Mouse (Mus musculus) liver, embryonic 15.5 days (tissue): ENCODE data around the gene Rbm19. TPM values are rescaled to one million over a fixed set of nuclear protein-coding genes. Genes with fewer than 3 reads are reported as not detected.

Experiments
- ATAC-seq: fragments of 200-750 bp; cut with Nextera tagmentation; 2 replicates; pipeline ENCODE4 v1.8.0; 2017; ENCODE audit warnings: moderate number of reproducible peaks, mild to moderate bottlenecking, moderate library complexity; ENCODE audit not compliant: insufficient read depth
- H3K27ac ChIP-seq: fragments of 300-500 bp; sonication (generic); replicated peaks from 2 replicates; pipeline ENCODE4 v1.5.1; 2015; ENCODE audit warnings: mild to moderate bottlenecking, inconsistent platforms
- H3K27me3 ChIP-seq: fragments of 300-500 bp; sonication (generic); 2 replicates; pipeline ENCODE4 v1.6.1; 2015; ENCODE audit warnings: mild to moderate bottlenecking, inconsistent platforms
- H3K36me3 ChIP-seq: fragments of 300-500 bp; sonication (generic); replicated peaks from 2 replicates; pipeline ENCODE4 v1.6.1; 2015; ENCODE audit warnings: moderate library complexity, mild to moderate bottlenecking, inconsistent platforms
- H3K4me1 ChIP-seq: fragments of 300-500 bp; sonication (generic); replicated peaks from 2 replicates; pipeline ENCODE4 v1.6.1; 2015; ENCODE audit warnings: inconsistent platforms
- H3K4me2 ChIP-seq: fragments of 300-500 bp; sonication (generic); 2 replicates; pipeline ENCODE4 v1.6.1; 2015; ENCODE audit warnings: moderate library complexity, mild to moderate bottlenecking, inconsistent platforms
- H3K4me3 ChIP-seq: fragments of 300-500 bp; sonication (generic); replicated peaks from 2 replicates; pipeline ENCODE4 v1.5.1; 2015; ENCODE audit warnings: mild to moderate bottlenecking, inconsistent platforms
- H3K9ac ChIP-seq: fragments of 300-500 bp; sonication (generic); 2 replicates; pipeline ENCODE4 v1.6.1; 2015; ENCODE audit warnings: moderate library complexity, mild to moderate bottlenecking, inconsistent platforms
- H3K9me3 ChIP-seq: fragments of 300-500 bp; sonication (generic); replicated peaks from 2 replicates; pipeline ENCODE4 v1.6.1; 2016; ENCODE audit warnings: inconsistent platforms
- WGBS: fragments of 180-500 bp; shearing (Covaris S2); methylation state at CpG from one replicate; pipeline ENCODE4 v1.1.7; 2015; ENCODE audit warnings: mixed read lengths; ENCODE audit not compliant: insufficient replicate concordance; 5-methylcytosine and 5-hydroxymethylcytosine counted together
- polyA plus RNA-seq: library from polyadenylated mRNA; unstranded; fragments of >200 nt; fragmentation: Nextera tagmentation; extraction: Ambion mirVana; gene quantifications from 2 replicates; pipeline ENCODE4 v1.2.1, GENCODE M21; 2015

Rbm19 gene
- polyA plus RNA-seq, 1 experiment from 2014 or later = 9.2 TPM

DNA sequence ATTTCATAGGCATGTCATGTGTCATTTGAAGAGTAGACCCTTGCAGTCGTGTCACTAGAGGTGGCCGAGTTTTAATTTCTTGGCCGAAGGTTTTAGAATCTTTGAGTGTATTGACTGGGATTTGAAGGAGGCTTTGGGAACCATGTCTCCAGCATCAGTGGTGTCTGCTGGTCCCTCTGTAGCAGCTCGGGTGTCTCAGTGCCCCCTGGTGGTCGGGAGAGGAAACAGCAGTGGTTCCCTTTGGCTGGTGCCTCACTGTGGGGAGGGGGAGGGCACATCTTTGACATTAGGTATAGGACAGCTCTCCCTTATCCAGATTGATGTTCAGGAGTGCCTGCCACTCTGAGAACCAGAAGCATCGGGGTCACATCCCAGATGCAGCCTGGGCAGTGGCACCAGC lies 17.7 kb downstream of the Rbm19 start:
- no peak overlapping the region for H3K9ac ChIP-seq
- H3K4me1 ChIP-seq = peaks cover 90% of the 10 kb centered on the region
- peaks cover 50% of the 10 kb centered on the region for H3K36me3 ChIP-seq
- no peak overlapping the region for H3K4me2 ChIP-seq
- H3K27me3 ChIP-seq = no peaks in the 10 kb centered on the region
- peak overlapping the region; percentile 89 for H3K27ac ChIP-seq
- no peaks in the 10 kb centered on the region for H3K9me3 ChIP-seq
- H3K4me3 ChIP-seq = no peak overlapping the region
- no peak for ATAC-seq
- WGBS = 22% methylated on average over 6 of the region's 6 CpGs

DNA sequence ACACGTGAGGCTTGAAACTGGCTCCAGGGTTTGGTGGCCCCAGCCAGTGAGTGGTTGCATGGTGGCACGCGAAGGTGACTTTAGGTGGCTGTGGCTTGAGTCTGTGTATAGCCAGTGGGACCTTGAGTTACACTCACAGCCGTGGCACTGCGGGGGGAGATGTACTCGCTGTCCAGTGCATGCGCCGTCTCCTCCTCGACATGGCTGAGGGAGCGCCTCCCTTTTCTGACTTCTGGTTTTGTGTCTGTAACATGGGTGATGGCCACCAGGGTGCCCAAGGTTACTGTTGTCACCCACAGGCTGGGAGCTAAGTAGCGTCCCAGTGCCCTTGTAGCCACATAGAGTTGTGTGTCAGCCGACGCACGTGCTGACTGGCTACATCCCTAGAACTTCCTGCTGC lies 19.1 kb downstream of the Rbm19 start:
- ATAC-seq = no peak
- 73% methylated on average over 14 of the region's 14 CpGs for WGBS
- Histone ChIP-seq H3K36me3 (peaks cover 38% of the 10 kb centered on the region), H3K4me2 (peak overlapping the region; percentile 79), H3K27me3 (no peaks in the 10 kb centered on the region), H3K9ac (peak overlapping the region; percentile 60), H3K27ac (peak overlapping the region; percentile 89), H3K9me3 (no peaks in the 10 kb centered on the region), H3K4me1 (peaks cover 89% of the 10 kb centered on the region), H3K4me3 (0 out of 2 replicates have a peak overlapping the region, but pooled peaks have one; percentile 43)

DNA sequence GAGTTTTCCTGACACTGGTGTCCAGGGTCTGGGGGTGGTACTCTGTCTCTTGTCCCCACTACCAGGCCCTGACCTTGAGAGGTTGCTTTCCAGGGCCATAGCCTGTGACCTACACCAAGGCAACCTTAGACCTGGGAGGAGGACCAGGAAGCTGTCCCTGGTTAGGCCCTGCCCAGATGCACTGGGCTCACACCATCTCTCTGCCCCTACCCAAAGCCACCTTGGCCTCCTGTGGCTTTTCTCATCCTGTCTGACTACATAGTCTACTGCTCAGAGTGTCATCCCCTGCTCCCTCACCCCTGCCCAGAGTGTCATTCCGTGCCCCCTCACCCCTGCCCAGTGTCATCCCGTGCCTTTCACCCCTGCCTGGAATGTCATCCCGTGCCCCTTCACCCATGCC lies 19.6 kb downstream of the Rbm19 start:
- WGBS = 14% methylated on average over 3 of the region's 3 CpGs
- peaks cover 84% of the 10 kb centered on the region for H3K4me1 ChIP-seq
- peak; percentile 67 for ATAC-seq
- peak overlapping the region; percentile 60 for H3K9ac ChIP-seq
- peak overlapping the region; percentile 79 for H3K4me2 ChIP-seq
- no peaks in the 10 kb centered on the region for H3K27me3 ChIP-seq
- H3K36me3 ChIP-seq = peaks cover 38% of the 10 kb centered on the region
- peak overlapping the region; percentile 43 for H3K4me3 ChIP-seq
- peak overlapping the region; percentile 89 for H3K27ac ChIP-seq
- no peaks in the 10 kb centered on the region for H3K9me3 ChIP-seq

DNA sequence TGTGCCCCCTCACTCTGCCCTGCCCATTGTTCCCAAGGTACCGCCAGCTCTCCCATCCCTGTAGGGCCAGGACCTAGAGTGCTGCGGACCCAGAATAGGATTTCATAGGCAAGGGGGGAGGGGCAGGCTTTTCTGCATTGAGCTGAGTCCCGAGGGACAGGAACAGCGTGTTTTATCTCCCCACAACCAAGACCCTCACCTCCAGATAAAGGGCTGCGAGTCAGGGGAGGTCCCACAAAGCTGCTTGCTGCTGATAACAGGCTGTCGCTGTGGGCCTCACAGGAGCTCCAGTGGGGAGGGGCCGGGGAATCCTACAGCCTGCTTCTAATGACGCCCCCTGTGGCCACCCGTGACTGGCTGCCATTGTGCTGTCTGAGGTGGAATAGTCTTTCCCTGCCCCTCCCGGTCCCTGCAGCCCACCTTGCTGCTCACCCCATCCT lies 20.0 kb downstream of the Rbm19 start:
- ATAC-seq = peak; percentile 90
- Histone ChIP-seq H3K27me3 (no peaks in the 10 kb centered on the region), H3K4me1 (peaks cover 79% of the 10 kb centered on the region), H3K4me2 (peak overlapping the region; percentile 79), H3K27ac (peak overlapping the region; percentile 89), H3K9ac (peak overlapping the region; percentile 60), H3K36me3 (peaks cover 36% of the 10 kb centered on the region), H3K4me3 (peak overlapping the region; percentile 43), H3K9me3 (no peaks in the 10 kb centered on the region)
- WGBS = 12% methylated on average over 10 of the region's 10 CpGs

DNA sequence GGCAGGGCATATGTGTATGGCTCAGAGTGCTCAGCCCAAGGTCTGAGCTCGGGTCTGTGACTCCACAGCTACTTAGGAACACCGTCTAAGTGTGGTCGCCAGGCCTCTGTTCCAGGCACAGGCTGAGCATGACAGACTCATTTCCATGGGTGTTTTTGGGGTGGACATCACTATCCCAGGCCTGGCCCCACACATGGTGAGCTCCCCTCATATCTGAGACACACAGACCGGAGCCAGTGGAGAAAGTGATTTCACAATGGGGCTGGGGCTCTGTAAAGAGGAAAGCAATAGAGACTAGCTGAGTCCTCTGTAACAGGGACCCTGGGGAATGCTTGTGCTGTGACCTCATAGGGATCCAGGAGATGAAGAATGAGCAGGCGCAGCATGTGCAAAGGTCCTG lies 20.8 kb downstream of the Rbm19 start:
- 41% methylated on average over 5 of the region's 5 CpGs for whole genome bisulfite sequencing
- Histone ChIP-seq H3K4me1 (peaks cover 73% of the 10 kb centered on the region), H3K4me2 (peak overlapping the region; percentile 79), H3K36me3 (peaks cover 33% of the 10 kb centered on the region), H3K27me3 (no peaks in the 10 kb centered on the region), H3K4me3 (peak overlapping the region; percentile 38), H3K27ac (peak overlapping the region; percentile 87), H3K9ac (peak overlapping the region; percentile 55), H3K9me3 (no peaks in the 10 kb centered on the region)
- ATAC-seq = peak; percentile 35

DNA sequence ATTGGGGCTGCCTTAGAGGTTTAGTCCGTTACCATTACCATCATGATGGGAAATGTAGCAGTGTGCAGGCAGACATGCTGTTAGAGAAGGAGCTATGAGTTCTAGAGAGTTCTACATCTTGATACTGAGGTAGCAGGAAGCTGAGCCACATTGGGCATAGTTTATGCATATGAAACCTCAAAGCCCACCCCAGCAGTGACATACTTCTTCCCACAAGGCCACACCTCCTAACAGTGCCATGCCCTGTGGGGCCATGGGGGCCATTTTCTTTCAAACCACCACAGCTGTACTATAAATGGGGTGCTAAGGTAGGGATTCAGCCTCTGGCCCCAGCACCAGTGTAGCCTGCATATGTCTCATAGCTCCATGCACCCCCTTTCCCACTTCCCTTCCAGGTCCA lies 21.6 kb downstream of the Rbm19 start:
- peaks cover 66% of the 10 kb centered on the region for H3K4me1 ChIP-seq

DNA sequence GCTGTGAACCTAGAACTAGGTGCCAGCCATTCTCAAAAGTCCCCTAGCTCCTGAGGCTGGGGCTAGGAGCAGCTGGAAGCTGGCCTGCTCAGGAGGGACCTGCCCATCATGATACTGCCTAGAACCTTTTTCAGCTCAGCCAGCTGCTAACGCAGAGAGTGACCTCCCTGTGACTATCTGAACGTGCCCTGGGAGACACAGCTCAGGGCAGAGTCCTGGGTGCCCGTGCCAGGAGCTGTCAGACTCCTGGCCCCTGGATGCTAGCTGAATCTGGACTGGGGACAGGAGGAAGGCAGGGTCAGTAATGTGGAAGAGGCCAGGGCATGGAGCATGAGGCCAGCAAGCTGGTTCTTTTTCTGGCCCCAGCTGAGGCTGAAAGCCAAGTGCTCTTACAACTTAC lies 22.1 kb downstream of the Rbm19 start:
- peaks cover 29% of the 10 kb centered on the region for H3K36me3 ChIP-seq
- 51% methylated on average over 3 of the region's 3 CpGs for WGBS
- peak overlapping the region; percentile 49 for H3K9ac ChIP-seq
- ATAC-seq = no peak
- H3K4me2 ChIP-seq = peak overlapping the region; percentile 79
- peak overlapping the region; percentile 87 for H3K27ac ChIP-seq
- H3K4me3 ChIP-seq = peak overlapping the region; percentile 38
- H3K9me3 ChIP-seq = no peaks in the 10 kb centered on the region
- H3K27me3 ChIP-seq = no peaks in the 10 kb centered on the region
- H3K4me1 ChIP-seq = peaks cover 61% of the 10 kb centered on the region

More for the DNA sequence above, 21.6 kb downstream of the Rbm19 start:
- peak overlapping the region; percentile 38 for H3K4me3 ChIP-seq
- 77% methylated on average over 1 of the region's 1 CpGs for WGBS
- H3K4me2 ChIP-seq = peak overlapping the region; percentile 79
- H3K9ac ChIP-seq = peak overlapping the region; percentile 49
- ATAC-seq = no peak
- H3K27ac ChIP-seq = peak overlapping the region; percentile 87
- peaks cover 34% of the 10 kb centered on the region for H3K36me3 ChIP-seq
- no peaks in the 10 kb centered on the region for H3K27me3 ChIP-seq
- H3K9me3 ChIP-seq = no peaks in the 10 kb centered on the region

DNA sequence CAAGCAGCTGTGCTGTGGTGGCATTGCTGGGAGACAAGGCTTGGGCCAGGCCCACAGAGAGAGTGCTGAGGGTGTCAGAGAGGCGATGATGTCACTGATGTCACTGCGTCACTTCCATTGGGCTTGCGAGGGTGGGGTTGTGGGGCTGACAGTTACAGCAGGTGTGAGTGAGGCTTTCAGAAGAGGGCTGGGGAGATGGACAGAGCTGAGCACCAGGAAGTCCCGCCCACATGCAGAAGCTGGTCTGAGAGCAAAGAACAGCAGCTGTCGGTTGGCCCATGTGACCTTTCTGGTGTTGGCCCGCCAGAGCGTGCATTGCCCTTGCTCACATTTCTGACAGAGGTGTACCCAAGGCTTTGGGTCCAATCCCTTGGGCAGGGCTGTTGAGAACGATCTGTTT lies 23.0 kb downstream of the Rbm19 start:
- no peak for ATAC-seq
- peak overlapping the region; percentile 49; the same call in 1 of the 2 replicates for H3K9ac ChIP-seq
- peak overlapping the region; percentile 79 for H3K4me2 ChIP-seq
- H3K9me3 ChIP-seq = no peaks in the 10 kb centered on the region
- WGBS = 48% methylated on average over 8 of the region's 8 CpGs
- H3K27me3 ChIP-seq = no peaks in the 10 kb centered on the region
- peak overlapping the region; percentile 87 for H3K27ac ChIP-seq
- peaks cover 59% of the 10 kb centered on the region for H3K4me1 ChIP-seq
- peak overlapping the region; percentile 38 for H3K4me3 ChIP-seq
- peaks cover 32% of the 10 kb centered on the region for H3K36me3 ChIP-seq

DNA sequence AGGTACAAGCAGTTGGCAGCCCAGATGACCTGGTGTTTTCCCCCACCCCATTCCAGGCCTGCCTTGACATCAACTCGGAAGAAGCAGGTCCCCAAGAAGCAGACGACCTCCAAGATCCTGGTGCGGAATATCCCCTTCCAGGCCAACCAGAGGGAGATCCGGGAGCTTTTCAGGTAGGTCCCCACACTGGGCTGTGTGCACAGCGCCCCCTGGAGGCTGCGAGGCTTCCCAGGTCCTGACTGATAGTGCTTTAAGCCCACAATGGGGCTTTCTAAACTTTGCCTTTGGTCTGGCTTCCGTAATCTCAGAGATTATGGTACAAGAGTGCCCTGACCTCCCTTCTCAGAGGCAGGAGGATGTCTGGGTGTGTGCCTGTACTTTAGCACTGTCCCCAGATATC lies 27.7 kb downstream of the Rbm19 start:
- Histone ChIP-seq H3K9ac (no peak overlapping the region), H3K9me3 (no peaks in the 10 kb centered on the region), H3K4me1 (peaks cover 12% of the 10 kb centered on the region), H3K4me2 (no peak overlapping the region), H3K27me3 (no peaks in the 10 kb centered on the region), H3K36me3 (peaks cover 47% of the 10 kb centered on the region), H3K4me3 (no peak overlapping the region), H3K27ac (no peak overlapping the region)
- 51% methylated on average over 7 of the region's 7 CpGs for WGBS
- no peak for ATAC-seq

DNA sequence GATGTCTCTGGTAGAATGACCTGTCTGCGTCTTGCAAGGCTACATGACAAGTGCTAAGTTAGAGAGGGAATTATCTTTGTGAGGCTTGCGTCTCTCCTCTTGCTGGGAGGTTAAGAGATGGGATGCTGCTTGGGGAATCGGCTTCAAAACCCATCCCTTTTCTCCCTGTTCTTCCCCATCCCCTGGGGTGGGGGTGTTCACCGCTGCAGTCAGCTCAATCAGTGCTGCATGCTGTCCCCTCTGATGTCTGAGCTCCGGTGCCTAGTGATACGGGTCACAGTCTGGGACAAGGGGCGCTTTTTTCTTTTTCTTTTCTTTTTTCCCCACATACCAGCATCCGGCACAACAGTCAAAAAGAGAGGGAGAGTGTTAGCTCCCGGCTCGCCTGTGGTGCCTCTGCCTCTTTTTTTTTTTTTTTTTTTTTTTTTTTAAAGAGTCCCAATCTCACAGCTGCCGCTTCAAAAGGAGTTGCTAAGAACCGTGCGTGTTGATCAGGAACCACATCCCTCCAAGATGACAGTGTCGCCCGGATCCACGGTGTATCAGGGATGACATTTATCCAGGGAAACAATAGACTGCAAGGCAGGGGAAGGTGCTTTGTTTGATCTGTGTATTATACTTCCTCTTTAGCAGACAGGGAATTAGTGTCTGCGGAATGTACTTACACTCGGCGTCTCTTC lies 29.2 kb downstream of the Rbm19 start:
- no peak overlapping the region for H3K4me3 ChIP-seq
- H3K36me3 ChIP-seq = peaks cover 48% of the 10 kb centered on the region
- no peak for ATAC-seq
- H3K27ac ChIP-seq = no peak overlapping the region
- H3K9me3 ChIP-seq = no peaks in the 10 kb centered on the region
- no peak overlapping the region for H3K9ac ChIP-seq
- 77% methylated on average over 19 of the region's 19 CpGs for whole genome bisulfite sequencing
- H3K4me2 ChIP-seq = no peak overlapping the region
- no peaks in the 10 kb centered on the region for H3K27me3 ChIP-seq
- H3K4me1 ChIP-seq = 0 out of 2 replicates have a peak, but pooled peaks cover 6% of the 10 kb centered on the region

DNA sequence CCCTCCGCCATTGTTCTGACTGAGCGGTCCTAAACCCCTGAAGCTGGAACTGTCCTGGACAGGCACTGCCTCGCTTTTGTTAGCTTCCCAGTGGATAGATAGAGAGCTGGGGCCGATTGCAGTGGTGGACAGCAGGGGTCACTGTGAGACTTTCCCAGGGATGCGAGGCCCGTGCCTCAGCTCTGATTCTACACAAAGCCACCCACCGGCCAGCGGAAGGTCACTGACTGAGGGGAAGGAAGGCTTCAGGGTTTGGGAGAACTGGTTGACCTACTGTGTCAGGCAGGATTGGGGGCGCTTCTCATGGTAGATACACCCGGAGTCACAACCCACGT lies 29.8 kb downstream of the Rbm19 start:
- Histone ChIP-seq H3K4me1 (0 out of 2 replicates have a peak, but pooled peaks cover 6% of the 10 kb centered on the region), H3K27ac (no peak overlapping the region), H3K4me3 (no peak overlapping the region), H3K36me3 (peaks cover 45% of the 10 kb centered on the region), H3K9ac (no peak overlapping the region), H3K27me3 (no peaks in the 10 kb centered on the region), H3K4me2 (no peak overlapping the region), H3K9me3 (no peaks in the 10 kb centered on the region)
- no peak for ATAC-seq
- 81% methylated on average over 11 of the region's 11 CpGs for WGBS

DNA sequence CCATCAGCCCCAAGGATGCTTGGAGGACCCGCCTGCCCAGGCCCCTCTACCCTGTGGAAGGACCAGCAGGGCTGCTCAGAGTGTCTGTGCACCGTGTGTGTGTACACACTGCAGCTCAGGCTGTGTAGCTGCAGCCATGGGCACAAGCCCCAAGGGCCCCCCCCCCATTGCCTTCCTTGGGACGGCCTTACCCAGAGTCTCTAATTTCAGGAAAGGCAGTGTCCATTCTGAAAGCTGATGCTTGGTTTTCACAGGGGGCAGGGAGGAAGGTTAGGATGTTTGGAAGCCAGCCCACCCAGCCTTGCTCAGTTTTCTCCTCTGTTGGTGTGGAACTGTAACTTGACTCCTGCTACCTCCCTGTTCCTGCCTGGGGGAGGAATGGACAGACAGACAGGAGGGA lies 30.6 kb downstream of the Rbm19 start:
- Histone ChIP-seq H3K4me1 (0 out of 2 replicates have a peak, but pooled peaks cover 6% of the 10 kb centered on the region), H3K4me3 (no peak overlapping the region)
- 69% methylated on average over 3 of the region's 3 CpGs for WGBS

More for the DNA sequence above, 30.6 kb downstream of the Rbm19 start:
- peaks cover 41% of the 10 kb centered on the region for H3K36me3 ChIP-seq
- H3K9ac ChIP-seq = no peak overlapping the region
- H3K4me2 ChIP-seq = no peak overlapping the region
- no peaks in the 10 kb centered on the region for H3K9me3 ChIP-seq
- no peaks in the 10 kb centered on the region for H3K27me3 ChIP-seq
- H3K27ac ChIP-seq = no peak overlapping the region
- ATAC-seq = no peak
